Mouse (Mus musculus): Measurements from ENCODE around the gene Flnb. TPM values are rescaled to one million over a fixed set of nuclear protein-coding genes. Genes with fewer than 3 reads are reported as not detected.

Flnb gene
- polyA plus RNA-seq, 1 experiment from 2014 or later, result 3.6 TPM

GRCm38 (mm10) chr14:7863871-7864505 lies 46.2 kb downstream of the Flnb start:
- Histone ChIP-seq H3K4me3 (replicated peaks) (no peak overlapping the region), H3K4me2 (no peak overlapping the region), H3K27ac (replicated peaks) (no peak overlapping the region), H3K27me3 (no peaks in the 10 kb centered on the region), H3K36me3 (replicated peaks) (no peaks in the 10 kb centered on the region), H3K4me1 (replicated peaks) (peaks cover 12% of the 10 kb centered on the region; the same call in 1 of the 2 replicates), H3K9me3 (replicated peaks) (no peaks in the 10 kb centered on the region), H3K9ac (no peak overlapping the region)
- ATAC-seq (ENCODE audit: insufficient read depth), result no peak
- 62% methylated on average over 9 of the region's 9 CpGs for WGBS (ENCODE audit: insufficient replicate concordance)

- Histone ChIP-seq H3K27ac (replicated peaks) (no peak overlapping the region), H3K4me1 (replicated peaks) (peaks cover 12% of the 10 kb centered on the region; the same call in 1 of the 2 replicates), H3K4me3 (replicated peaks) (no peak overlapping the region), H3K36me3 (replicated peaks) (no peaks in the 10 kb centered on the region), H3K9ac (no peak overlapping the region), H3K4me2 (no peak overlapping the region), H3K27me3 (no peaks in the 10 kb centered on the region), H3K9me3 (replicated peaks) (no peaks in the 10 kb centered on the region)
- 48% methylated on average over 9 of the region's 9 CpGs for WGBS (ENCODE audit: insufficient replicate concordance)
- no peak for ATAC-seq (ENCODE audit: insufficient read depth)
Measured at GRCm38 (mm10) chr14:7864506-7864899, 46.7 kb downstream of the Flnb start.

- H3K9ac ChIP-seq, result no peak overlapping the region
- peaks cover 12% of the 10 kb centered on the region; the same call in 1 of the 2 replicates for H3K4me1 ChIP-seq (replicated peaks)
- H3K4me3 ChIP-seq (replicated peaks), result no peak overlapping the region
- no peaks in the 10 kb centered on the region for H3K9me3 ChIP-seq (replicated peaks)
- ATAC-seq (ENCODE audit: insufficient read depth), result no peak
- no peaks in the 10 kb centered on the region for H3K27me3 ChIP-seq
- no peak overlapping the region for H3K27ac ChIP-seq (replicated peaks)
- H3K36me3 ChIP-seq (replicated peaks), result peaks cover 5% of the 10 kb centered on the region; the same call in 1 of the 2 replicates
- 71% methylated on average over 7 of the region's 7 CpGs for WGBS (ENCODE audit: insufficient replicate concordance)
- no peak overlapping the region for H3K4me2 ChIP-seq
Measured at GRCm38 (mm10) chr14:7867224-7867623, 49.5 kb downstream of the Flnb start.

GRCm38 (mm10) chr14:7867841-7868240 lies 50.1 kb downstream of the Flnb start:
- H3K27ac ChIP-seq (replicated peaks), result no peak overlapping the region
- H3K27me3 ChIP-seq, result no peaks in the 10 kb centered on the region
- no peaks in the 10 kb centered on the region for H3K9me3 ChIP-seq (replicated peaks)
- H3K4me1 ChIP-seq (replicated peaks), result peaks cover 10% of the 10 kb centered on the region; the same call in 1 of the 2 replicates
- H3K9ac ChIP-seq, result no peak overlapping the region
- WGBS (ENCODE audit: insufficient replicate concordance), result 57% methylated on average over 3 of the region's 3 CpGs
- H3K4me3 ChIP-seq (replicated peaks), result no peak overlapping the region
- H3K4me2 ChIP-seq, result no peak overlapping the region
- peaks cover 5% of the 10 kb centered on the region; the same call in 1 of the 2 replicates for H3K36me3 ChIP-seq (replicated peaks)
- no peak for ATAC-seq (ENCODE audit: insufficient read depth)

- no peak overlapping the region for H3K4me2 ChIP-seq
- H3K4me1 ChIP-seq (replicated peaks), result no peaks in the 10 kb centered on the region
- ATAC-seq (ENCODE audit: insufficient read depth), result no peak
- peaks cover 5% of the 10 kb centered on the region; the same call in 1 of the 2 replicates for H3K36me3 ChIP-seq (replicated peaks)
- no peaks in the 10 kb centered on the region for H3K27me3 ChIP-seq
- WGBS (ENCODE audit: insufficient replicate concordance), result 77% methylated on average over 6 of the region's 6 CpGs
- no peak overlapping the region for H3K4me3 ChIP-seq (replicated peaks)
- no peaks in the 10 kb centered on the region for H3K9me3 ChIP-seq (replicated peaks)
- no peak overlapping the region for H3K27ac ChIP-seq (replicated peaks)
- no peak overlapping the region for H3K9ac ChIP-seq
Measured at GRCm38 (mm10) chr14:7869796-7870195, 52.0 kb downstream of the Flnb start.

- ATAC-seq (ENCODE audit: insufficient read depth), result no peak
- WGBS (ENCODE audit: insufficient replicate concordance), result 50% methylated on average over 2 of the region's 2 CpGs
- Histone ChIP-seq H3K27me3 (no peaks in the 10 kb centered on the region), H3K36me3 (replicated peaks) (peaks cover 5% of the 10 kb centered on the region; the same call in 1 of the 2 replicates), H3K4me3 (replicated peaks) (no peak overlapping the region), H3K4me2 (no peak overlapping the region), H3K9me3 (replicated peaks) (no peaks in the 10 kb centered on the region), H3K4me1 (replicated peaks) (no peaks in the 10 kb centered on the region), H3K27ac (replicated peaks) (no peak overlapping the region), H3K9ac (no peak overlapping the region)
Measured at GRCm38 (mm10) chr14:7873552-7873951, 55.8 kb downstream of the Flnb start.

GRCm38 (mm10) chr14:7874495-7874894 lies 56.7 kb downstream of the Flnb start:
- Histone ChIP-seq H3K4me1 (replicated peaks) (no peaks in the 10 kb centered on the region), H3K4me2 (no peak overlapping the region), H3K9ac (no peak overlapping the region), H3K36me3 (replicated peaks) (peaks cover 5% of the 10 kb centered on the region; the same call in 1 of the 2 replicates), H3K27me3 (no peaks in the 10 kb centered on the region), H3K4me3 (replicated peaks) (no peak overlapping the region), H3K27ac (replicated peaks) (no peak overlapping the region), H3K9me3 (replicated peaks) (no peaks in the 10 kb centered on the region)
- no peak for ATAC-seq (ENCODE audit: insufficient read depth)
- WGBS (ENCODE audit: insufficient replicate concordance), result 51% methylated on average over 4 of the region's 4 CpGs

- no peaks in the 10 kb centered on the region for H3K9me3 ChIP-seq (replicated peaks)
- WGBS (ENCODE audit: insufficient replicate concordance), result 5% methylated on average over 2 of the region's 2 CpGs
- no peaks in the 10 kb centered on the region for H3K4me1 ChIP-seq (replicated peaks)
- no peak overlapping the region for H3K4me3 ChIP-seq (replicated peaks)
- ATAC-seq (ENCODE audit: insufficient read depth), result no peak
- no peaks in the 10 kb centered on the region for H3K27me3 ChIP-seq
- H3K36me3 ChIP-seq (replicated peaks), result peaks cover 7% of the 10 kb centered on the region
- H3K27ac ChIP-seq (replicated peaks), result no peak overlapping the region
- H3K9ac ChIP-seq, result no peak overlapping the region
- no peak overlapping the region for H3K4me2 ChIP-seq
Measured at GRCm38 (mm10) chr14:7877957-7878356, 60.2 kb downstream of the Flnb start.

GRCm38 (mm10) chr14:7880389-7880788 lies 62.6 kb downstream of the Flnb start:
- H3K4me2 ChIP-seq, result no peak overlapping the region
- H3K27ac ChIP-seq (replicated peaks), result no peak overlapping the region
- H3K27me3 ChIP-seq, result no peaks in the 10 kb centered on the region
- H3K4me3 ChIP-seq (replicated peaks), result no peak overlapping the region
- H3K4me1 ChIP-seq (replicated peaks), result no peaks in the 10 kb centered on the region
- H3K36me3 ChIP-seq (replicated peaks), result peaks cover 17% of the 10 kb centered on the region
- no peak overlapping the region for H3K9ac ChIP-seq
- 63% methylated on average over 6 of the region's 6 CpGs for WGBS (ENCODE audit: insufficient replicate concordance)
- no peak for ATAC-seq (ENCODE audit: insufficient read depth)
- H3K9me3 ChIP-seq (replicated peaks), result no peaks in the 10 kb centered on the region

GRCm38 (mm10) chr14:7881533-7881932 lies 63.8 kb downstream of the Flnb start:
- Histone ChIP-seq H3K4me1 (replicated peaks) (no peaks in the 10 kb centered on the region), H3K9ac (no peak overlapping the region), H3K4me2 (no peak overlapping the region), H3K27ac (replicated peaks) (no peak overlapping the region), H3K36me3 (replicated peaks) (peaks cover 21% of the 10 kb centered on the region), H3K4me3 (replicated peaks) (no peak overlapping the region), H3K27me3 (no peaks in the 10 kb centered on the region), H3K9me3 (replicated peaks) (no peaks in the 10 kb centered on the region)
- no peak for ATAC-seq (ENCODE audit: insufficient read depth)
- 67% methylated on average over 11 of the region's 11 CpGs for WGBS (ENCODE audit: insufficient replicate concordance)

- H3K36me3 ChIP-seq (replicated peaks), result peaks cover 26% of the 10 kb centered on the region
- no peak for ATAC-seq (ENCODE audit: insufficient read depth)
Measured at GRCm38 (mm10) chr14:7882050-7882449, 64.3 kb downstream of the Flnb start.

GRCm38 (mm10) chr14:7884158-7884557 lies 66.4 kb downstream of the Flnb start:
- Histone ChIP-seq H3K9me3 (replicated peaks) (no peaks in the 10 kb centered on the region), H3K4me1 (replicated peaks) (no peaks in the 10 kb centered on the region), H3K36me3 (replicated peaks) (peaks cover 26% of the 10 kb centered on the region), H3K9ac (no peak overlapping the region), H3K27ac (replicated peaks) (no peak overlapping the region), H3K27me3 (no peaks in the 10 kb centered on the region), H3K4me2 (no peak overlapping the region), H3K4me3 (replicated peaks) (no peak overlapping the region)
- ATAC-seq (ENCODE audit: insufficient read depth), result no peak
- 76% methylated on average over 1 of the region's 1 CpGs for WGBS (ENCODE audit: insufficient replicate concordance)

More at GRCm38 (mm10) chr14:7882050-7882449, 64.3 kb downstream of the Flnb start:
- Histone ChIP-seq H3K27ac (replicated peaks) (no peak overlapping the region), H3K4me2 (no peak overlapping the region), H3K27me3 (no peaks in the 10 kb centered on the region), H3K9ac (no peak overlapping the region), H3K9me3 (replicated peaks) (no peaks in the 10 kb centered on the region), H3K4me3 (replicated peaks) (no peak overlapping the region), H3K4me1 (replicated peaks) (no peaks in the 10 kb centered on the region)
- 45% methylated on average over 8 of the region's 8 CpGs for WGBS (ENCODE audit: insufficient replicate concordance)

Measured in liver, embryonic 15.5 days (tissue).